Mouse (Mus musculus) common myeloid progenitor, adult 5-6 weeks (primary cell): Measurements from ENCODE around the gene Cct8l1. TPM values are rescaled to one million over a fixed set of nuclear protein-coding genes. Genes with fewer than 3 reads are reported as not detected.

Experiments used
- ATAC-seq: replicated peaks from 2 replicates; pipeline ENCODE4 v1.8.0; 2016; ENCODE audit warnings: low read depth, mild to moderate bottlenecking, moderate TSS enrichment, inconsistent platforms; ENCODE audit not compliant: poor library complexity, severe bottlenecking
- total RNA-seq: library from RNA; stranded (forward); fragments of 200-1000, 187-1606 nt; gene quantifications from 2 replicates; pipeline ENCODE4 v1.2.3, GENCODE M21; 2017

Cct8l1 gene
- total RNA-seq, 1 experiment from 2014 or later, result not detected

- ATAC-seq, result peak; percentile 92
Measured at GRCm38 (mm10) chr5:25529529-25530421, 13.9 kb downstream of the Cct8l1 start.

DNA sequence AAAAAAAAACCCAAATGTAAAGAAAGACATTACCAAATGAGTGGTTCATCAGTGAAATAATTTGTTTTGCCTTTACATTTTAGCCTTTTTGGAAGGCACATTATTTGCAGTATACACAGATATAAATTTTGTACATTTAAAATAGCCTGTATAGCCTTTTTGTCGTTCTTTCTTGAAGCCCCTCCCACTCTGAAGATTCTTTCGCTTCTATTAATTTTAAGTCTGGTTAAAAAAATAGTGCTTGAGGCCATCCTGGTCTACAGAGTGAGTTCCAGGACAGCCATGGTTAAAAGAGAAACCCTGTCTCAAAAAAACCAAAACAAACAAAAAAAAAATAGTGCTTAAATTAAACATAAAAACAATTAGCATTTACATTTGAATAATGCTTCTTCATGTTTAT, 14.8 kb downstream of the Cct8l1 start:
- ATAC-seq, result no peak

DNA sequence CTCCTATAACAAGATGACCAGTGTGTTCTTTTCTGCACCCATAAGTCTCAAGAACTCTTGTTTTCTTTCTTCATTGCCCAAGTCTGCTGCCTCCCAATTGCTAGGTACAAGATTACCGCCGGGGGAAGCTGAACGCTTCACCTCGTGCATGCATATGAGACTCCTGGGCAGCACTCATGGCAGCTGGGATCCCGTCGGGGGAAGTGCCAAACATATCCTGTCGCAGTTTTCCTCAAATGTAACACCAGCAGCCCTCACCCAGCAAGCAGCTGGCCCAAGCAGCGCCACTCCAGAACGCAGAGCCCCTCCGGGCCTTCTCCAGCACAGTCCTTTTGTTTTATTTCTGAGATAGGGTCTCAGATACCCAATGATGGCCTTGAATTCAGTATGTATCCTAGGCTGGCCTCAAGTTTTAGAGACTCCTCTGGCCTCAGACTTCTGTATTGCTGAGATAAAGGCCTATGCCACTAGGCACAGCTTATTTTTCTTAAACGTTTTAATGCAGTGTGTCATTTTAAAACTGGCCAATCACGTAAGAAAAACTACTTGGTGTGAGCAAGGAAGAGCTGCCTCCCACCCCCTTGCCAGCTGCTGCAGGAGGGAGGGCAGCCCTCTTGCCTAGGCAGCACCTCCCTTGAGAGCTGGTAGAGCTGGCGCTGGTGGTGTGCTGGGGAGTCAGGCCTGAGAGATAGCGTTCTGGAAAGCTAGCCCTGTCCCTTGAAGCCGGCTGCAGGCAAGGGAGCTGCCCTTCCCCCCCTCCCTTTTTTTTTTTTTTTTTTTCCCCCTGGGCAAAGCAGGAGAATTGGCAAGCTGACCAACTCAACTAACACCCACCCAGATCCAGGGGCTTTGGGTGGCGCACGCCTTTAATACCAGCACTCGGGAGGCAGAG, 16.6 kb downstream of the Cct8l1 start:
- no peak; the same call in 1 of the 2 replicates for ATAC-seq

GRCm38 (mm10) chr5:25533298-25533697, 17.4 kb downstream of the Cct8l1 start:
- no peak for ATAC-seq

- no peak for ATAC-seq
Measured at GRCm38 (mm10) chr5:25535566-25535965, 19.7 kb downstream of the Cct8l1 start.

- ATAC-seq, result no peak
Measured at GRCm38 (mm10) chr5:25536451-25536850, 20.6 kb downstream of the Cct8l1 start.

GRCm38 (mm10) chr5:25536921-25537409, 21.1 kb downstream of the Cct8l1 start:
- no peak for ATAC-seq

- ATAC-seq, result no peak
Measured at GRCm38 (mm10) chr5:25540412-25540811, 24.5 kb downstream of the Cct8l1 start.

GRCm38 (mm10) chr5:25540921-25541320, 25.1 kb downstream of the Cct8l1 start:
- no peak for ATAC-seq

DNA sequence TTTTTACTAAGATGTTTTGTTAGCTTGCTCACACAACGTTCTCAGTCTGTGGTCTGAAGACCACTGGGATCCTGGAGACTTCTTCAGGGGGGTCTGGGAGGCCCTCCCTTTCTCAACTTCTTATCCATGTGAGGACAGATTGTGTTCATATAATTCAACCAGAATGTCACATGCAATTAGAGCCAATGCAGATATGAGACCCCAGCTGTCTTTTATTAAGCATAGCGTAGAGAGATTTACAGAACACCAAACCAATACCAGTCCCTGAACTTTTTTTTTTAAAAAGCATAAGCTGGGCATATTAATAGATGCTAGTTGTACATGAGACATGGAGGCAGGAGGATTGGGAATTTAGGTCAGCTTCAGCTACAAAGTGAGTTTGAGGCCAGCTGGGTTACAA, 25.8 kb downstream of the Cct8l1 start:
- no peak for ATAC-seq

GRCm38 (mm10) chr5:25544061-25544460, 28.2 kb downstream of the Cct8l1 start:
- no peak for ATAC-seq

DNA sequence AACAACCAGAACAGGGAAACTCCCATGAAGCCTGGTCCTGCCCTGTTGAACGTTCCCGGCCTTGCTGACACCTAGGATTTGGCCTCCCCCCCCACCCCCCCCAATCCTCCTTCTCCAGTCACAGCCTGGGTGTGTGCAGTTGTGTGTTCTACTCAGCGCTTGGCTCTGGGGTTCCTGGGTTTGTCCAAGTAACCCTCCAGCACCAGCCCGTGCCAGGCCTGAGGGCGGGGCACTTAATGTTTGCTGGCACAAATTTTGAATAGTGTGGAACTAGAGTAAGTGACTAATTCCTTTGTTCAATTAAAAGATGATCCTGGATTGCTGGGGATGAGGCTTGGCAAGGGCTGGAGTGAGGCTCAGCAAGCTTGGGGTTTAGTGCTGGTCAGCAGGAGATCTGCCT, 28.7 kb downstream of the Cct8l1 start:
- ATAC-seq, result no peak

GRCm38 (mm10) chr5:25546912-25547311, 31.0 kb downstream of the Cct8l1 start:
- ATAC-seq, result no peak

DNA sequence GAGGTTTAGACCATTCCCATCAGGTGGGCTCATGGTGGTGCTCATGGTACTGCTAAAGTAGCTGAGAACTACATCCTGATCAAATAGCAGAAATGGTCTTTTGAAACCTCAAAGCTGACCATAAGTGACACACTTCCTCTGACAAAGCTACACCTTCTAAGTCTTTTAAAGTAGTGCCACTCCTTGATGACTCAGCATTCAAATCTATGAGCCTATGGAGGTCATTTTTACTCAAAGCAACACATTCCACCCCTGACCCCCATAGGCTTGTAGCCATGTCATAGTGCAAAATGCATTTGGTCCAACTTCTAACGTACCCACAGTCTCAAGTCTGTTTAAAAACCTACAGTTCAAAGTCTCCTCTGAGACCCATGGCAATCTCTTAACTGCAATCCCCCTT, 35.0 kb downstream of the Cct8l1 start:
- no peak for ATAC-seq

DNA sequence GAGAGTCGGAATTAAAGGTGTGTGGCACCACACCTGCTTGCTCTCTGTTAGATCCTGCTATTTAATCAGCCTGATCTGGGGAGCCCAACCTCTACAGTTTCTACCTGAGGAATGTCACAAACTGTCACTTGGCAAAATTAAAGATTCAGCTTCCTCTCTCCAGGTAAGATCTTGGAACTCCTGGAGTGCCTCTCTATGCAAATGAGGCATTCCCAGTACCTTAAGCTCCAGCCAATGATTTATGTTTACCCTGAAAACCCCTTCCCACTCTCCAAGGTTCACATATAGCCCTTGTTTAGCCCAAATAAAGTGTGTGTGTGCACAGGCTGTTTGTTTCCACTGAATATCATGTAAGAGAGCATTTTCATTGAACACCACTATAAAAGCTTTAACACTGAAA, 38.3 kb downstream of the Cct8l1 start:
- no peak for ATAC-seq

DNA sequence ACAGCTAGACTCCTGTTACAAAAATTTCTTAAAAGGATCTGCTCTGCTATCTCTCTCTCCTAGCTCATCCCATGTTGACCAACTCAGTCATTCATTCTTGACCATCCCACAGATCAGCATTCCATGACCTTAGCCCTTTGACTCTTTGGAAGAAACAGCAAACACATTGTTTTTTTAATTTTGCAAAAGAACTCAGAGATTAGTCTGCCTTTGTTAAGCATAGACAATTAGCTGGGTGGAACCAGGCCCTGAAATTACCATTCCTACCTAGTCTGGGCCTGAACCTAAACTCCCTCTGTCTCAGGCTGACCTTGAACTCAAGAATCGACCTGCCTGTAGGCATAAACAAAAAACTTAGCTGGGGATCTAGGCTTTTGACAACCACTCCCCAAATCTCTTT, 38.8 kb downstream of the Cct8l1 start:
- no peak for ATAC-seq

GRCm38 (mm10) chr5:25555684-25556083, 39.8 kb downstream of the Cct8l1 start:
- no peak for ATAC-seq

GRCm38 (mm10) chr5:25556363-25556762, 40.5 kb downstream of the Cct8l1 start:
- no peak for ATAC-seq
